Mouse (Mus musculus) cerebellum, adult 11-12 months (tissue): ENCODE data around the gene Prl2c2.
"Not testable (repeated sequence)": the region's sequence is repeated elsewhere in the genome, so short reads cannot be mapped to it uniquely, and the experiment has no call there.

ENCODE experiments used
- DNase-seq: peaks from one replicate; pipeline ENCODE4 v3.0.0; 2022

Gene Prl2c2

DNA sequence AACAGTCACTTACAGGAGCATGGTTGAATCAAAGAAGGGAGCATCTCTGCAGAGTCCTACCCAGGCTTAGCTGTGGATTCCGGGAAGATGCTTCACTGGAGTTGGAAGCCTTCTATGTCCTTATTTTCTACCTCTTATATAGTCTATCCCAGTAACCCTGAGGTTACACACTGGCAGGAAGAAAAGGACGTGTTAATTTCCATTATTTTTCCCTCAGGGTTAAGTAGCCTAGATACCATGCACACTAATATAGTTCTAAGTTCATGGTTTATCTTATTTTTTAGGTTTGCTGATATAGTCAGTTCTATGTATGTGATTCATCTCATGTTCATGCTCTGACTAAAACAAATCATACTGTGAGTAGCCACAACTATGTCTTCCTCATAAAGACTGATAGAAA lies at the start of gene Prl2c2:
Gene Prl2c2 (minus strand): TSS at position 101 of the 400 bp plus-strand sequence.
- DNase-seq: not testable (repeated sequence)

DNA sequence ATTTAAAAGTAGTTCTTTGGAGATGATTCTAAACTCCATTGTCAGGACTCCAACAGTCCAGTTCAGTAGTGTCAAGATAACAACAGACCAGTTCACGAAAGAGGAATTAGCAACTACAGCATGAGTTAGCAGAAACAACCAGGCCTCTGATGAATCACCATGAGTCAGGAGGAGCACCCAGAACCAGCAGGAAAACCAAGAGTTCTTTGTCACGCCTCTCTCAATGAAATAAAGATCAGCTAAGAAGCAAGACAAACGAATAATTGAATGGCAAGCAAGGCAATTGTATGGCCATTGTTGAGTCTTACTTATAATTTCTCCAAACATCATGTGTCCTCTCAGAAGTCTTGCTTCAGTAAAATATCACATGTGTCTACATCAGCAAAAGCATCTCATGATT lies 20.7 kb upstream of the Prl2c2 start:
- not testable (repeated sequence) for DNase-seq

DNA sequence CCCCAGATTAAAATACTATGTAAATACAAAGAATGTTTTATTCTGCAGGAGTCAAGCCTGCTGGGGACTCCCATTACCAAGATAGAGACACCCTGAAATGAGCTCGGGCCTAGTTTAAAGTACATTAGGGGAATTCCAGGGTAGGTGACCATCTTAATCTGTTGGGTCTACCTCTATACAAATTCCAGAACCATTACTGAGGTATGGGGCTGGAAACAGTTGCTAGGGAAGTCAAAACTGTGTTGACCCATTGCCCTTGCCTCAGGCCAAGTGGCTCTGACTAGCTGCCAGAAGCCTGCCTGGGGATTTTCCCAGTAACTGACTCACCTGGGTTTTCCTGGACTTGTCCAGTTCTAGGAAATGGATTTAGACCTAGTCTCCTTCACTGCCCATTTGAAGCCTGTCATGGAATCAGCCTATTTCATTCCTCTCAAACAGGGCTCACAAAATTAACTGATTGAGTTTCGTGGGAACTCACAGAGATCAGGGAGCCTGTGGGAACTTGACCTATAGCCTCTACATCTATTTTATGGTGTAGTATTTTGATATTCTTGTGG lies 8.9 kb upstream of the Prl2c2 start:
- DNase-seq: not testable (repeated sequence)
